Mouse (Mus musculus) right cerebral cortex, postnatal 4 days (tissue): Measurements from ENCODE around the gene Ston1.

ENCODE experiments used
- DNase-seq: peaks from one replicate; pipeline ENCODE4 v3.0.0-alpha.2; 2022

Gene Ston1

GRCm38 (mm10) chr17:88597222-88598055 is at the start of gene Ston1:
Ston1 (plus strand) TSS chr17:88597684.
- DNase-seq: peak; percentile 35

- DNase-seq: no peak
Observed at GRCm38 (mm10) chr17:88549411-88550191, 47.9 kb upstream of the Ston1 start.

GRCm38 (mm10) chr17:88550351-88550750 is 47.1 kb upstream of the Ston1 start:
- DNase-seq: no peak

- no peak for DNase-seq
Observed at GRCm38 (mm10) chr17:88550981-88551940, 46.2 kb upstream of the Ston1 start.

GRCm38 (mm10) chr17:88552556-88552955 is 44.9 kb upstream of the Ston1 start:
- DNase-seq: peak; percentile 45

GRCm38 (mm10) chr17:88553001-88553449 is 44.5 kb upstream of the Ston1 start:
- no peak for DNase-seq

GRCm38 (mm10) chr17:88553473-88554087 is 43.9 kb upstream of the Ston1 start:
- DNase-seq: no peak

- no peak for DNase-seq
Observed at GRCm38 (mm10) chr17:88556176-88556575, 41.3 kb upstream of the Ston1 start.

- DNase-seq: no peak
Observed at GRCm38 (mm10) chr17:88556688-88557087, 40.8 kb upstream of the Ston1 start.

- peak; percentile 69 for DNase-seq
Observed at GRCm38 (mm10) chr17:88558168-88558842, 39.2 kb upstream of the Ston1 start.

- no peak for DNase-seq
Observed at GRCm38 (mm10) chr17:88563611-88564010, 33.9 kb upstream of the Ston1 start.

GRCm38 (mm10) chr17:88569807-88570540 is 27.5 kb upstream of the Ston1 start:
- DNase-seq: no peak

- no peak for DNase-seq
Observed at GRCm38 (mm10) chr17:88570784-88571183, 26.7 kb upstream of the Ston1 start.

- DNase-seq: no peak
Observed at GRCm38 (mm10) chr17:88574811-88575210, 22.7 kb upstream of the Ston1 start.

- DNase-seq: no peak
Observed at GRCm38 (mm10) chr17:88578522-88579242, 18.8 kb upstream of the Ston1 start.

- no peak for DNase-seq
Observed at GRCm38 (mm10) chr17:88580556-88580955, 16.9 kb upstream of the Ston1 start.

- no peak for DNase-seq
Observed at GRCm38 (mm10) chr17:88581511-88582021, 15.9 kb upstream of the Ston1 start.

- no peak for DNase-seq
Observed at GRCm38 (mm10) chr17:88582999-88583398, 14.5 kb upstream of the Ston1 start.

- no peak for DNase-seq
Observed at GRCm38 (mm10) chr17:88583411-88583810, 14.1 kb upstream of the Ston1 start.

GRCm38 (mm10) chr17:88587371-88587770 is 10.1 kb upstream of the Ston1 start:
- no peak for DNase-seq
